Mouse (Mus musculus) forebrain, embryonic 14.5 days (tissue): ENCODE results near the gene Dmbt1. TPM values are rescaled to one million over a fixed set of nuclear protein-coding genes. Genes with fewer than 3 reads are reported as not detected.

Experiments
- polyA plus RNA-seq: library from polyadenylated mRNA; unstranded; fragments of >200 nt; fragmentation: Nextera tagmentation; extraction: Ambion mirVana; gene quantifications from 2 replicates; pipeline ENCODE4 v1.2.1, GENCODE M21; 2014

The Dmbt1 gene
- polyA plus RNA-seq, 1 experiment from 2014 or later: not detected

Other genes with a start within 250 kb of the Dmbt1 start
- 30.6 and 43.9 TPM in 2 replicates for gene Plekha1, start 166.3 kb upstream of the Dmbt1 start, polyA plus RNA-seq
- 24.7 and 26.6 TPM in 2 replicates for gene Htra1, start 95.9 kb upstream of the Dmbt1 start, polyA plus RNA-seq
- not detected in 2 replicates for gene 4933402N03Rik, start 114.3 kb downstream of the Dmbt1 start, polyA plus RNA-seq
- not detected in 2 replicates for gene 5430419D17Rik, start 142.3 kb downstream of the Dmbt1 start, polyA plus RNA-seq